22 mouse cellular contexts compared by ENCODE assay signal in genomic region chr19:10681571-10681970, GRCm38 (mm10). TPM values are rescaled to one million over a fixed set of nuclear protein-coding genes. Genes with fewer than 3 reads are reported as not detected.
"Had no signal": no experiment of that assay in that cellular context is flagged by ENCODE, and none has a peak within 500 bp of the region (broad histone marks: within the 10 kb centered on the region; RNA-seq: fewer than 3 reads in every experiment).

No protein-coding gene starts in this region.

- H3K36me3 ChIP-seq: limb, embryonic 12.5 days; midbrain, embryonic 10.5 days; neural tube, embryonic 13.5 days had no signal

- H3K4me1 ChIP-seq: midbrain, embryonic 10.5 days had no signal

- H3K9me3 ChIP-seq: limb, embryonic 12.5 days; midbrain, embryonic 10.5 days; neural tube, embryonic 13.5 days had no signal

- H3K9ac ChIP-seq: limb, embryonic 12.5 days; liver, embryonic 14.5 days; neural tube, embryonic 13.5 days had no signal

- H3K27ac ChIP-seq: limb, embryonic 12.5 days; liver, embryonic 14.5 days; midbrain, embryonic 10.5 days; neural tube, embryonic 13.5 days had no signal

- DNase-seq: kidney, adult 11 months; kidney, postnatal 14 days; layer of hippocampus, adult 9-11 months; layer of hippocampus, postnatal 36 days; lung, adult 2 months; lung, postnatal 36 days; midbrain, embryonic 14.5 days; retina, postnatal 1 day; right cerebral cortex, postnatal 4 days; spleen, adult 18-20 months; thymus, adult 2 months; thymus, postnatal 25 days had no signal

- H3K4me2 ChIP-seq: limb, embryonic 12.5 days; neural tube, embryonic 13.5 days had no signal

- H3K4me3 ChIP-seq: limb, embryonic 12.5 days; midbrain, embryonic 10.5 days; neural tube, embryonic 13.5 days had no signal

- H3K27me3 ChIP-seq: neural tube, embryonic 13.5 days had no signal

RNA-seq across cellular contexts. Expression of gene Pga5, which starts 3.7 kb away (rescaled TPM):
- total RNA-seq: layer of hippocampus, adult 18-20 months; layer of hippocampus, postnatal 36 days; left cerebral cortex, adult 8-10 months; left cerebral cortex, postnatal 36 days; liver, adult 2 months; megakaryocyte, adult 5-6 weeks had no signal
- polyA plus RNA-seq: kidney, embryonic 14.5 days; limb, embryonic 12.5 days; liver, adult 2 months; lung, adult 2 months; midbrain, embryonic 10.5 days; midbrain, embryonic 14.5 days; neural tube, embryonic 13.5 days had no signal

RNA-seq across cellular contexts. Expression of gene Vwce, which starts 47.6 kb away (rescaled TPM):
- total RNA-seq: megakaryocyte, adult 5-6 weeks had no signal

RNA-seq across cellular contexts. Expression of gene Cd5, which starts 57.2 kb away (rescaled TPM):
- total RNA-seq: layer of hippocampus, adult 18-20 months; layer of hippocampus, postnatal 36 days; left cerebral cortex, postnatal 36 days had no signal
- polyA plus RNA-seq: midbrain, embryonic 10.5 days had no signal
